Mouse (Mus musculus) embryonic fibroblast, embryonic 13.5 days (primary cell): ENCODE data around the gene Col5a1.

Experiments used
- CTCF ChIP-seq: IDR thresholded peaks from 2 replicates; pipeline ENCODE4 v1.5.1; 2011; ENCODE audit warnings: mild to moderate bottlenecking, control low read depth, low read length, moderate library complexity, borderline replicate concordance; ENCODE audit not compliant: insufficient read depth
- POLR2A ChIP-seq: IDR thresholded peaks from 2 replicates; pipeline ENCODE4 v1.6.1; 2011; ENCODE audit warnings: low read depth, mild to moderate bottlenecking, control low read depth, low read length, moderate library complexity

- TF ChIP-seq CTCF (no peak), POLR2A (no peak)
Observed at GRCm38 (mm10) chr2:27847001-27847400, 39.2 kb upstream of the Col5a1 start.
